Mouse (Mus musculus) adrenal gland, postnatal 10 days (tissue): ENCODE results near the gene Hoxd10. TPM values are rescaled to one million over a fixed set of nuclear protein-coding genes. Genes with fewer than 3 reads are reported as not detected.

Experiments
- DNase-seq: peaks from one replicate; pipeline ENCODE4 v3.0.0; 2021; ENCODE audit warnings: mixed read lengths
- total RNA-seq, 2 experiments: library from RNA; stranded (reverse); gene quantifications; 2 replicates each; pipeline ENCODE4 v1.2.3; 2021

Hoxd10 gene
- total RNA-seq, 2 experiments from 2014 or later: 0.15 to 0.27 TPM

- DNase-seq: no peak
These were observed 25.3 kb upstream of the Hoxd10 start for GRCm38 (mm10) chr2:74666411-74666810.

- no peak for DNase-seq
These were observed 24.4 kb upstream of the Hoxd10 start for GRCm38 (mm10) chr2:74667191-74667841.

DNA sequence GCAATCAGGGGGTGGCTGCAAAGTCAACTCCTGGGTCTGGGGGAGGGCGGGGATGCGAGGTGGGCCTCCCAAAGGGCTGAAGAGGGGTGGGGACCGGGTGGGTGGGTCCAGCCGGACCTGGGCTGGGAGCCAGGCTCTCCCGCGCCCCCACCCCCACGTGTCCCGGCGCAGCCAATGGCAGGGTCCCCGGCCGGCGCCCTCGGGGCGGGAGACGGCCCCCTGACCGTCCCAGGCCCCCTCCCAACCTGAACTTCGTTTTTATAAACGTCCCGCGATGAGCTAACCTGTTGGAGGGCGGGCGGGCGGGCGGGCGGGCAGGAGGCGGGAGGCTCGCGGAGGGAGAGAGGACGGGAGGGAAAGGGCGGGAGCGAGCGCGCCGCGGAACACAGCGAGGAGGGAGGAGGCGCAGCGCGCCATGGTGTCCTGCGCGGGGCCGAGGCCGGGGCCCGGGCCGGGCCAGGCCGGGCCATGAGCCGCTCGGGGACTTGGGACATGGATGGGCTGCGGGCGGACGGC lies 23.8 kb upstream of the Hoxd10 start, which contains the start of gene Hoxd13:
Gene Hoxd13, plus strand, starts transcription at position 469 of the 516 bp plus-strand sequence.
- no peak for DNase-seq

DNA sequence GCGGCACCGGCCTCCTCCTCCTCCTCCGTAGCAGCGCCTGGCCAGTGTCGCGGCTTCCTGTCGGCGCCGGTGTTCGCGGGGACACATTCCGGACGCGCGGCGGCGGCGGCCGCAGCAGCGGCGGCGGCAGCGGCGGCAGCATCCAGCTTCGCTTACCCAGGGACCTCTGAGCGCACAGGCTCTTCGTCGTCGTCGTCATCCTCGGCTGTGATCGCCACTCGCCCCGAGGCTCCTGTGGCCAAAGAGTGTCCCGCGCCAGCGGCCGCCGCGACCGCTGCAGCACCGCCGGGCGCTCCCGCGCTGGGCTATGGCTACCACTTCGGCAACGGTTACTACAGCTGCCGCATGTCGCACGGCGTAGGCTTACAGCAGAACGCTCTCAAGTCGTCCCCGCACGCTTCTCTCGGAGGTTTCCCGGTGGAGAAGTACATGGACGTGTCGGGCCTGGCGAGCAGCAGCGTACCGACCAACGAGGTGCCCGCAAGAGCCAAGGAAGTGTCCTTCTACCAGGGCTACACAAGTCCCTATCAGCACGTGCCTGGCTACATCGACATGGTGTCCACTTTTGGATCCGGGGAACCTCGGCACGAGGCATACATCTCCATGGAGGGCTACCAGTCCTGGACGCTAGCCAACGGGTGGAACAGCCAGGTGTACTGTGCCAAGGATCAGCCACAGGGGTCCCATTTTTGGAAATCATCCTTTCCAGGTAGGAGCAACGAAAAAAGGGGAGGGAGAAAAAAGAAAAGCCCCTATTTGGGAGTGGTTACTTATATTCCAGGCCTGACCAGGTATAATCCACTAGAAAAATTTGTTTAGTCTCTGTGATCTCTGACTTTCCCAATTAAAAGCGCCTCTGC lies 23.1 kb upstream of the Hoxd10 start:
- no peak for DNase-seq

DNA sequence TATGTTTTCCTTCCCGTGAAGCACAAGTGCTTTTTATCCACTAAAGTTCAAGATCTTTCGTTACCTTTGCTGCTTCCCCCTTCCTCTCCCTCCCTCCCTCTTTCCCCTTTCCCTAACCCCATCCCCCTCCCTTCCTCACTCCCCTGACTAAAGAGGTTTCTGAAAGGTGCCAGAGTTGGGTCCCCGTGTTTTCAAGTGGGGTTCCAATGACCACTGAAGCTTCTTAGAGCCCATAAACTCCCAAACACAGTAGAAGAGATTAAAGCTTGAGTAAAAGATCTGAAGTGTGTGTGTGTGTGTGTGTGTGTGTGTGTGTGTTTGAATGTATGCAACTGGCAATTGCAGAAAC lies 22.5 kb upstream of the Hoxd10 start:
- DNase-seq: no peak

GRCm38 (mm10) chr2:74669650-74670235 lies 22.0 kb upstream of the Hoxd10 start:
- DNase-seq: no peak

GRCm38 (mm10) chr2:74670632-74671188 lies 21.0 kb upstream of the Hoxd10 start:
- no peak for DNase-seq

DNA sequence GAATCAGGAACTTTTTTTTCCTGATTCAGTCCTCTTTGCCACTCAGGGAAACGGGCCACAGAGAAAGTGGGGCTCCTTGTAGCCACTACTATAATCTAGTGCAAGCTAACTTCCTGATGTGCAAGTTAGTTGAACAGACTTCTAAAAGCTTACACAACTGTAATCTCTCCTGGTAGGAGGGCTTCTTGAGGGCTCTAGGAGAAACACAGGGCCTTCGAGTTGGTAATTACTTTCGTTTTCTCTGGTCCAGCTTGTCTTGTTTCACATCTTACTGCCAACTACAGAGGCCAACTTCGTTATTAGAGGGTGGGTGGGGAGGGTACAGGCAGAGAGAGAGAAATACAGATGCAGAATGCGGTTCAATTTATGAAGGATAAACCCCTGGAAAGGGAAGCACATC lies 19.9 kb upstream of the Hoxd10 start:
- no peak for DNase-seq

- DNase-seq: peak; percentile 63
These were observed 19.0 kb upstream of the Hoxd10 start for GRCm38 (mm10) chr2:74672481-74673362.

- no peak for DNase-seq
These were observed 17.8 kb upstream of the Hoxd10 start for GRCm38 (mm10) chr2:74673835-74674425.

DNA sequence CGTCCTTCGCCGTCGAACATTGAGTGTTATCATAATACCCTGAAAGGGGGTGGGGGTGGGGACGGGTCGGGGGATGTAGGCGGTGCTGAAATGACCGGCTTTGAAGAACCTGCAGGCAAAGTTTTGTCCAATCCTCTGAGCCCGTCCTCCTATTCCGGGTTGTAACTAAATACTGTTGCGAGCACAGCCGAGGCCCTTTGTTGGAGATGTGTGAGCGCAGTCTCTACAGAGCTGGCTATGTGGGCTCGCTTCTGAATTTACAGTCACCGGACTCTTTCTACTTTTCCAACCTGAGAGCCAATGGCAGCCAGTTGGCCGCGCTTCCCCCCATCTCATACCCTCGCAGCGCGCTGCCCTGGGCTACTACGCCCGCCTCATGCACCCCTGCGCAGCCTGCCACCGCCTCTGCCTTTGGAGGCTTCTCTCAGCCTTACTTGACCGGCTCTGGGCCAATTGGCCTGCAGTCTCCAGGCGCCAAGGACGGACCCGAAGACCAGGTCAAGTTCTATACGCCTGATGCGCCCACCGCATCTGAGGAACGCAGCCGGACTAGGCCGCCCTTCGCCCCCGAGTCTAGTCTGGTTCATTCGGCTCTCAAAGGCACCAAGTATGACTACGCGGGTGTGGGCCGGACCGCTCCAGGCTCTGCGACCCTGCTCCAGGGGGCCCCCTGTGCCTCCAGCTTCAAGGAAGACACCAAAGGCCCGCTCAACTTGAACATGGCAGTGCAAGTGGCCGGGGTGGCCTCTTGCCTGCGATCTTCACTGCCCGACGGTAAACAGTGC lies 16.7 kb upstream of the Hoxd10 start, which contains the start of gene Hoxd12:
Gene Hoxd12, plus strand, starts transcription at position 133 of the 785 bp plus-strand sequence.
- DNase-seq: no peak

- DNase-seq: no peak
These were observed 15.9 kb upstream of the Hoxd10 start for GRCm38 (mm10) chr2:74675666-74676282.

GRCm38 (mm10) chr2:74676376-74677052 lies 15.2 kb upstream of the Hoxd10 start:
- DNase-seq: no peak

- DNase-seq: no peak
These were observed 14.6 kb upstream of the Hoxd10 start for GRCm38 (mm10) chr2:74677106-74677505.

DNA sequence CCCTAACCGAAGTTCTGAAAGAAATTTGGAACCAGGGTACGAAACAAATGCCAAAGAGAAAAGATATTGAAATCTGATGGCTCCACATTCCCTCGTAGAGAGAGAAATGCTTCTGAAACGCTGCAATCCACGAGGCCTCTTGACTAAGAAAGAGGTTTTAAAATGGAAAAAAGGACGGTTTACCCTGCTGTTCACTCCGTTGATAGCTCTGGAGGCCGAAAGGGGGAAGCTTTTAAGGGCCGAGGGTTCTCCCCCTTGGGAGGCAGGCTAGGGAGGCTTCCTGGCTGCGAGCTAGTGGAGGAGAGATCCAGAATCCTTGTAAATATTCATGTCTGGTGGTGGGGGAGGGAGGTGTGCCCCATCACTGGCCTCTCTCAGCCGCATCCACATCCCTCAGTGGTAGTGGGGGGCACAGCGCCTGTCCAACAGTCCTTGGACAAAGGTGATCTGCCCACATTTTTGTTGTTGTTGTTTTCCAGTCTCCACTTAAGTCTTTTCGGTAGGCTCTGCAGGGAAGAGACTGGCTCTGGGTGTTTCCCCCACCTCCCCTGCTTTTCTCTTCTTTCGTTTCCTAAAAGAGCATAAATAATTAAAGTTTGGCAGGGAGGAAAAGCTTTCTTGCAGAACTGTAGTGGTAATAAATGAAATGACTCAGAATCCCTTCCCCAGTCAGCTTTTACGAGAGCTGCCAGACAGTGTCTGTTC lies 12.7 kb upstream of the Hoxd10 start, which contains the start of gene Hoxd11:
Gene Hoxd11, plus strand, starts transcription at position 667 of the 705 bp plus-strand sequence.
- no peak for DNase-seq

DNA sequence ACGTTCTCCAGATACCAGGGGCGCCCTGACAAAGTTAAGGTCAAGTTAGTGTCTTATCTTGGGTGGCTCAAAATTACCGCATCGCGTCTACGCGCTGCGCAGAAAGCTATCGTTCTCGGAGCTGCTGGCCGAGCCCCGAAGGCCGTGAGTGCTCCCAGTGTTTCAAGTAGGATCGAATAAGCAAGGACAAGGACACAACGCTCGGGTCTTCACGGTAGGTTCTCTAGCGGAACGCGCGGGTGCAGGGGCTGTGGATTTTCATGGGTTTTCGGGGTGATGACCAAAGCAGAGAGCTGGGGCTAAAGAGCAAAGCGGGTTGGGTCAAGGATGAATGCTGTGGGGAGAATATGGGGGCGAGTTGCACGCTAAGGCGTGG lies 12.1 kb upstream of the Hoxd10 start:
- DNase-seq: no peak

GRCm38 (mm10) chr2:74679980-74680379 lies 11.7 kb upstream of the Hoxd10 start:
- DNase-seq: no peak
